9 mouse cellular contexts compared by ENCODE assay signal in genomic region chr2:168871767-168872511, GRCm38 (mm10).
DNase-seq lines count a peak whose midpoint lies in the region; ATAC-seq and TF ChIP-seq lines count a peak whose summit lies in the region.
"Had no signal": no experiment of that assay in that cellular context is flagged by ENCODE, and none has a peak within 500 bp of the region (broad histone marks: within the 10 kb centered on the region; RNA-seq: fewer than 3 reads in every experiment).

No protein-coding gene starts in this region.

- no peak for TF ChIP-seq EP300 in liver, postnatal 0 days (IDR thresholded peaks at IDR 0.05; ENCODE audit: low read depth)

- no peak overlapping the region for H3K9ac ChIP-seq in liver, postnatal 0 days (replicated peaks)

- WGBS in liver, postnatal 0 days (ENCODE audit: insufficient replicate concordance) = 53% methylated on average over 22 of the region's 22 CpGs

- no peaks in the 10 kb centered on the region for H3K27me3 ChIP-seq in liver, postnatal 0 days (ENCODE audit: insufficient read depth, low read length)

- no peak for ATAC-seq in liver, postnatal 0 days

- H3K36me3 ChIP-seq in liver, postnatal 0 days (replicated peaks; ENCODE audit: insufficient read depth, low read length) = no peaks in the 10 kb centered on the region

- peak; percentile 1 for DNase-seq in lung, postnatal 36 days
- DNase-seq in lung, postnatal 10 days = no peak
- DNase-seq in forelimb bud, embryonic 11.5 days (ENCODE audit: low read depth, low spot score) = peak; percentile 46
- no peak for DNase-seq in liver, postnatal 0 days
- no peak for DNase-seq in T-cell, adult 2 months (ENCODE audit: low spot score)
- no peak for DNase-seq in right cerebral cortex, adult 18-20 months
- DNase-seq in cerebellum, postnatal 4 days (ENCODE audit: low spot score in 2 of 2) = no peak
- DNase-seq in gastrocnemius, postnatal 25 days = no peak
- DNase-seq: cerebellum, postnatal 14 days had no signal

- H3K27ac ChIP-seq in liver, postnatal 0 days (ENCODE audit: low read depth) = no peak overlapping the region

- no peak overlapping the region for H3K4me3 ChIP-seq in liver, postnatal 0 days (ENCODE audit: low read depth, low read length)

- H3K4me1 ChIP-seq in liver, postnatal 0 days (ENCODE audit: insufficient read depth) = no peaks in the 10 kb centered on the region

- no peaks in the 10 kb centered on the region for H3K9me3 ChIP-seq in liver, postnatal 0 days (ENCODE audit: low read length)

- no peak for TF ChIP-seq CTCF in liver, postnatal 0 days (IDR thresholded peaks at IDR 0.05; ENCODE audit: low read depth)

- H3K4me2 ChIP-seq in liver, postnatal 0 days (ENCODE audit: low read depth, low read length) = 0 out of 2 replicates have a peak overlapping the region, but pooled peaks have one; percentile 22

Comparison
In these comparisons a context has a peak if more than half of its experiments do, and no peak if none do; other contexts are left out.
1. DNase-seq: peak in lung, postnatal 36 days (single experiment) and forelimb bud, embryonic 11.5 days (single experiment); none in lung, postnatal 10 days (single experiment), liver, postnatal 0 days (single experiment), T-cell, adult 2 months (single experiment), right cerebral cortex, adult 18-20 months (single experiment), cerebellum, postnatal 4 days (0 of 2) and gastrocnemius, postnatal 25 days (single experiment).